Mouse (Mus musculus): ENCODE measurements around the gene Gm7257. TPM values are rescaled to one million over a fixed set of nuclear protein-coding genes. Genes with fewer than 3 reads are reported as not detected.

Gm7257 gene
- polyA plus RNA-seq (2015; fragmentation: Nextera tagmentation; extraction: Ambion mirVana) = not detected in 2 replicates

DNA sequence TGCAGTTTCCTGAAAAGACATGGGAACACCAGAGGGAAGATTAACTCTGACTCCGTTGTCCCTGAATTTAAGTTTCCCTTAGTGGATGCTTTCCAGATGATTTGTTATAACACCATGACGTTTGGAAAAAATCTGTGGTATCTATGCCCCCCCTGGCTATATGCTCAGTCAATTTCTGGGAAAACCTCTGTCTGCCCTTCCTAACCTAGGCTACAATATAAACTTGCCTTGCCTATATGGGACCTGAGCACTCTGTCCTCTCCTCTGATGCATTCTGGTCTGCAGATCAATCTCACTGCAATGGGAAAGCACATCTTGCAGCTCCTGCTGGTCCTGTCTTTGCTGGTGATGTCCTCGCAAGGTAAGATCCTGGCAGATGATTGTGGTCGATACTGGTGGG, at the start of gene Gm7257:
Gene Gm7257 (plus strand): TSS at position 301 of the 400 bp plus-strand sequence.
- Histone ChIP-seq H3K4me1 (replicated peaks; ENCODE audit: control insufficient read depth, insufficient read depth, low read length) (no peaks in the 10 kb centered on the region), H3K4me2 (ENCODE audit: low read depth, low read length) (no peak within 1 kb of the TSS), H3K4me3 (ENCODE audit: low read length) (no peak within 1 kb of the TSS), H3K36me3 (ENCODE audit: control insufficient read depth, insufficient read depth, low read length) (no peaks in the 10 kb centered on the region), H3K9ac (ENCODE audit: low read length) (no peak within 1 kb of the TSS), H3K27ac (ENCODE audit: low read length) (no peak within 1 kb of the TSS), H3K9me3 (ENCODE audit: control insufficient read depth, low read length) (no peaks in the 10 kb centered on the region), H3K27me3 (ENCODE audit: control insufficient read depth, insufficient read depth, low read depth, low read length) (no peaks in the 10 kb centered on the region)
- ATAC-seq (ENCODE audit: low read depth) = no peak
- WGBS = 66% methylated on average over 4 of the region's 4 CpGs

DNA sequence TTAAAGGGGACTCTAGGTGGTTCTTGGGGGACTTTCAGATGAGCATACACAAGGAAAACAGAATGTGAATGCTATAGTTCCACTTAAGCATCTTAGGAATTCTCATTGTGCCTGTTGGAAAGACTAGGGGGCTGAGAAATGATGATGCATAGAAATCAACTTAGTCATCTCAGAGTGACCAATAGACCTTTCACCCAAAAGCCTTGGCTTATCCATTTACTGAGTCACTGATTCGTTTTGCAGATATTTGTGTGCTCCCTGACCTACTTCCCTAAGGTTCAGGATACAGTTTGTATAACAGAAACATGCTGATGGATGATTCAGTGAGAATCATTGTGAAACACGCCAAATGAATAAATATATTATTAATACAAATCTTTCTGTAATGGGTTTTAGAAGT, 28.7 kb upstream of the Gm7257 start:
- 46% methylated on average over 2 of the region's 2 CpGs for WGBS
- no peak for ATAC-seq (ENCODE audit: low read depth)

DNA sequence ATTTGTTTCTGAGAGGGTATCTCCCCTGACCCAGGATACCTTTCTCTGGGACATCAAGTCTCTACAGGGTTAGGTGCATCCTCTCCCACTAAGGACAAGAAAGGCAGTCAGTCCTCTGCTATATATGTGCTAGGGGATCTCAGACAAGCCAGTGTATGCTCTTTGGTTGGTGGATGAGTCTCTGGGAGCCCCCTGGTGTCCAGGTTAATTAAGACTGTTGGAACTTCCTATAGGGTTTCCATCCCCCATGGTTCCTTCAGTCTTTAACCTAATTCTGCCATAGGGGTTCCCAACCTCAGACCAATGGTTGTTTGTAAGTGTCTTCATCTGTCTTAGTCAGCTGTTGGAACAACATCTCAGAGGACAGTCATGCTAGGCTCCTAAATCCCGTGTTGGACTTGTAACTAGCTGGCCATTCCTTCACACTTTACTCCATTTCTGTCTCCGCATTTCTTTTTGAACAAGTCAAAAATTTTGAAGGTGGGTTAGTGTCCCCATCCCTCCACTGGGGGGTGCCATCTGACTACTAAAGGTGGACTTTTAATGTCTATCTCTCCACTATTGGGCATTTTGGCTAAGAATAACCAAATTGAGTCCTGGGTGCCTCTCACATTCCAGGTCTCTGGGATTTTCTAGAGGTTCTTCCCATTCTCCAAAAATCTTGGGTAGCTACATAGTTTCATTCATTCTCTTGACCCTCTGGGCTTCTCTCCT, 3.5 kb downstream of the Gm7257 start:
- Histone ChIP-seq H3K27me3 (ENCODE audit: control insufficient read depth, insufficient read depth, low read depth, low read length) (no peaks in the 10 kb centered on the region), H3K9ac (ENCODE audit: low read length) (no peak overlapping the region), H3K4me1 (replicated peaks; ENCODE audit: control insufficient read depth, insufficient read depth, low read length) (no peaks in the 10 kb centered on the region), H3K27ac (ENCODE audit: low read length) (no peak overlapping the region), H3K4me3 (ENCODE audit: low read length) (no peak overlapping the region), H3K36me3 (ENCODE audit: control insufficient read depth, insufficient read depth, low read length) (no peaks in the 10 kb centered on the region), H3K9me3 (ENCODE audit: control insufficient read depth, low read length) (no peaks in the 10 kb centered on the region), H3K4me2 (ENCODE audit: low read depth, low read length) (no peak overlapping the region)
- no peak for ATAC-seq (ENCODE audit: low read depth)
- WGBS = 34% methylated on average over 2 of the region's 2 CpGs

More for the DNA sequence above, 28.7 kb upstream of the Gm7257 start:
- Histone ChIP-seq H3K4me2 (ENCODE audit: low read depth, low read length) (no peak overlapping the region), H3K4me3 (ENCODE audit: low read length) (no peak overlapping the region), H3K9ac (ENCODE audit: low read length) (no peak overlapping the region), H3K4me1 (replicated peaks; ENCODE audit: control insufficient read depth, insufficient read depth, low read length) (no peaks in the 10 kb centered on the region), H3K27ac (ENCODE audit: low read length) (no peak overlapping the region), H3K36me3 (ENCODE audit: control insufficient read depth, insufficient read depth, low read length) (no peaks in the 10 kb centered on the region), H3K27me3 (ENCODE audit: control insufficient read depth, insufficient read depth, low read depth, low read length) (no peaks in the 10 kb centered on the region), H3K9me3 (ENCODE audit: control insufficient read depth, low read length) (no peaks in the 10 kb centered on the region)

DNA sequence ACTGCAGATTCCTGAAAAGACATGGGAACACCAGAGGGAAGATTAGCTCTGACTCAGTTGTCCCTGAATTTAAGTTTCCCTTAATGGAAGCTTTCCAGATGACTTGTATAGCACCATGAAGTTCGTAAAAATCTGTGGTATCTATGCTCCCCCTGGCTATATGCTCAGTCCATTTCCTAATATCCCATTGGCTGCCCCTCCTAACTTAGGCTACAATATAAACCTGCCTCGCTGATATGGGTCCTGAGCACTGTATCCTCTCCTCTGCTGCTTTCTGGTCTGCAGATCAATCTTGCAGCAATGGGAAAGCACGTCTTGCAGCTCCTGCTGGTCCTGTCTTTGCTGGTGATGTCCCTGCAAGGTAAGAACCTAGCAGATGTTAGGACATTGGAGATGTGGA, 43.7 kb downstream of the Gm7257 start, which contains the start of gene Gm9513:
Gene Gm9513 (plus strand): TSS at position 301 of the 400 bp plus-strand sequence.
- H3K9ac ChIP-seq (ENCODE audit: low read length) = no peak within 1 kb of the TSS
- ATAC-seq (ENCODE audit: low read depth) = no peak
- no peaks in the 10 kb centered on the region for H3K27me3 ChIP-seq (ENCODE audit: control insufficient read depth, insufficient read depth, low read depth, low read length)
- H3K9me3 ChIP-seq (ENCODE audit: control insufficient read depth, low read length) = no peaks in the 10 kb centered on the region
- no peaks in the 10 kb centered on the region for H3K36me3 ChIP-seq (ENCODE audit: control insufficient read depth, insufficient read depth, low read length)
- 48% methylated on average over 3 of the region's 3 CpGs for WGBS
- no peak within 1 kb of the TSS for H3K4me2 ChIP-seq (ENCODE audit: low read depth, low read length)
- H3K27ac ChIP-seq (ENCODE audit: low read length) = no peak within 1 kb of the TSS
- no peak within 1 kb of the TSS for H3K4me3 ChIP-seq (ENCODE audit: low read length)
- H3K4me1 ChIP-seq (replicated peaks; ENCODE audit: control insufficient read depth, insufficient read depth, low read length) = no peaks in the 10 kb centered on the region

Other genes with a start within 250 kb of the Gm7257 start
- gene Gm9513, start 43.8 kb downstream of the Gm7257 start, polyA plus RNA-seq (2015; fragmentation: Nextera tagmentation; extraction: Ambion mirVana) = not detected in 2 replicates
- not detected in 2 replicates for gene Gm5615, start 110.1 kb downstream of the Gm7257 start, polyA plus RNA-seq (2015; fragmentation: Nextera tagmentation; extraction: Ambion mirVana)
- not detected in 2 replicates for gene Gm17689, start 150.8 kb downstream of the Gm7257 start, polyA plus RNA-seq (2015; fragmentation: Nextera tagmentation; extraction: Ambion mirVana)
- not detected in 2 replicates for gene A630095E13Rik, start 211.5 kb downstream of the Gm7257 start, polyA plus RNA-seq (2015; fragmentation: Nextera tagmentation; extraction: Ambion mirVana)

All from lung, embryonic 16.5 days (tissue).